14 mouse cellular contexts compared by ENCODE assay signal in the genomic region with DNA sequence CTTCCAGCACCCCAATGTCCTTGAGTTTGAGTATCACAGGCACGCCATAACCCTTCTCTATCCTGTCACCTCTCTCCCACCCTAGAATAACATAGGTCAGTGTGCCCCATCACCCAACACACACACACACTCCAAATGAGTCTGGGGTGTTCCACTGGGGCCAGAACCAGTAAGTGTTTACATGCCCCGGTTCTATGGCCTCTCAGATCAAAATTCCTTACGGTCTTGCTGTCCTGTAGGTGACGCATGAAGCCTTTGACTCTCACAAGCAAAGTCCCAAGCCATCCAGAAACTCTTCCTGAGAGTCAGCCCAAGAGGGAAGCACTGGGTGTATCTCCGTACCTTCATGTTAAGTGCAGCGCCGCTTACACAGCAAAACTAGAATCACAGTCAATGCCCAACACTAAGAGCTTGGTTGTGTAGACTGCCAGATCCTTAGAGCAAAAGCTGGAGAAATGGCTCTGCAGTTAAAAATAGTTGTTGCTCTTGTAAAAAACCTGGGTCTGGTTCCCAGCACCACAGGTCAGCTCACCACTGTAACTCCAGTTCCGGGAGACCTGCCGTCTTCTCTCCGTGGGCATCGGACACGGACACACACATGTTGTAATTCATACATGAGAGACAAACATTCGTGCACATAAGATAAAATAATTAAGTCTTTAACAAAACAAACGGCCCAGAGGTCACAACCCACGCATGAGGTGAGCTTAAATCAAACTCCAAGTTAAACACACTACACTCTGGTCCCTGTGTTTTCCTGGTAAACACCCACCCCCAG. TPM values are rescaled to one million over a fixed set of nuclear protein-coding genes. Genes with fewer than 3 reads are reported as not detected.
A peak's percentile ranks its signal among the peaks of the same experiment; 100 is the strongest.
DNase-seq lines count a peak whose midpoint lies in the region; ATAC-seq and TF ChIP-seq lines count a peak whose summit lies in the region.
"Had no signal": no experiment of that assay in that cellular context is flagged by ENCODE, and none has a peak within 500 bp of the region (broad histone marks: within the 10 kb centered on the region; RNA-seq: fewer than 3 reads in every experiment).

No protein-coding gene starts in this region.

- no peak overlapping the region for H3K27ac ChIP-seq in forebrain, embryonic 13.5 days
- no peak overlapping the region for H3K27ac ChIP-seq in forebrain, embryonic 10.5 days
- H3K27ac ChIP-seq in hindbrain, embryonic 13.5 days: no peak overlapping the region
- H3K27ac ChIP-seq in hindbrain, embryonic 11.5 days (ENCODE audit: low read depth, low read length): no peak overlapping the region
- H3K27ac ChIP-seq in lung, embryonic 14.5 days (ENCODE audit: low read depth): no peak overlapping the region
- H3K27ac ChIP-seq: embryonic facial prominence, embryonic 13.5 days; heart, adult 2 months; limb, embryonic 13.5 days; stomach, embryonic 15.5 days had no signal

- in situ Hi-C loops in Patski (cut with MboI; ENCODE audit: low pct_unique_long_range_greater_than_20kb): loop anchor here (5.0 to 25.0 kb wide), 3 partner anchors 75 to 415 kb away; no protein-coding TSS in a partner anchor

- no peak overlapping the region for H3K9ac ChIP-seq in forebrain, embryonic 13.5 days
- no peak overlapping the region for H3K9ac ChIP-seq in hindbrain, embryonic 13.5 days
- H3K9ac ChIP-seq in hindbrain, embryonic 11.5 days (ENCODE audit: low read depth, low read length): no peak overlapping the region
- H3K9ac ChIP-seq in lung, embryonic 14.5 days: no peak overlapping the region
- H3K9ac ChIP-seq: embryonic facial prominence, embryonic 13.5 days; limb, embryonic 13.5 days; stomach, embryonic 15.5 days had no signal

- no peaks in the 10 kb centered on the region for H3K36me3 ChIP-seq in forebrain, embryonic 13.5 days (ENCODE audit: poor library complexity, severe bottlenecking)
- no peaks in the 10 kb centered on the region for H3K36me3 ChIP-seq in forebrain, embryonic 10.5 days (replicated peaks)
- no peaks in the 10 kb centered on the region for H3K36me3 ChIP-seq in hindbrain, embryonic 13.5 days
- H3K36me3 ChIP-seq in hindbrain, embryonic 11.5 days (ENCODE audit: control insufficient read depth, insufficient read depth, low read length): no peaks in the 10 kb centered on the region
- H3K36me3 ChIP-seq in lung, embryonic 14.5 days (ENCODE audit: insufficient read depth): no peaks in the 10 kb centered on the region
- H3K36me3 ChIP-seq: embryonic facial prominence, embryonic 13.5 days; G1E; limb, embryonic 13.5 days; stomach, embryonic 15.5 days had no signal

- no peaks in the 10 kb centered on the region for H3K9me3 ChIP-seq in forebrain, embryonic 13.5 days (replicated peaks)
- no peaks in the 10 kb centered on the region for H3K9me3 ChIP-seq in forebrain, embryonic 10.5 days
- no peaks in the 10 kb centered on the region for H3K9me3 ChIP-seq in hindbrain, embryonic 13.5 days
- no peaks in the 10 kb centered on the region for H3K9me3 ChIP-seq in hindbrain, embryonic 11.5 days (ENCODE audit: control insufficient read depth, low read length)
- no peaks in the 10 kb centered on the region for H3K9me3 ChIP-seq in lung, embryonic 14.5 days (ENCODE audit: low read depth, low read length)
- H3K9me3 ChIP-seq: embryonic facial prominence, embryonic 13.5 days; limb, embryonic 13.5 days; stomach, embryonic 15.5 days had no signal

- no peak for TF ChIP-seq CTCF in lung, embryonic 14.5 days (IDR thresholded peaks at IDR 0.05; ENCODE audit: low read depth)
- no peak for TF ChIP-seq CTCF in Patski (IDR thresholded peaks at IDR 0.05)

- CTCF ChIA-PET in Patski (lab: Charles Lee): interaction anchor here (0.9 to 1.7 kb wide), 5 partner anchors 10 to 99 kb away, joined by 3 to 7 read pairs (median 4); no protein-coding TSS in a partner anchor

- H3K27me3 ChIP-seq in forebrain, embryonic 13.5 days: no peaks in the 10 kb centered on the region
- no peaks in the 10 kb centered on the region for H3K27me3 ChIP-seq in forebrain, embryonic 10.5 days (ENCODE audit: poor library complexity, severe bottlenecking)
- H3K27me3 ChIP-seq in hindbrain, embryonic 13.5 days: no peaks in the 10 kb centered on the region
- H3K27me3 ChIP-seq in hindbrain, embryonic 11.5 days (ENCODE audit: control insufficient read depth, insufficient read depth, low read length): no peaks in the 10 kb centered on the region
- H3K27me3 ChIP-seq in lung, embryonic 14.5 days (ENCODE audit: insufficient read depth, low read length): no peaks in the 10 kb centered on the region
- peaks cover 13% of the 10 kb centered on the region for H3K27me3 ChIP-seq in Patski
- H3K27me3 ChIP-seq: embryonic facial prominence, embryonic 13.5 days; limb, embryonic 13.5 days; stomach, embryonic 15.5 days had no signal

- peak; percentile 45 for ATAC-seq in forebrain, embryonic 13.5 days
- ATAC-seq in hindbrain, embryonic 13.5 days (ENCODE audit: low FRiP score): peak; percentile 49; the same call in 1 of the 2 replicates
- ATAC-seq in hindbrain, embryonic 11.5 days (ENCODE audit: low FRiP score): no peak; the same call in 1 of the 2 replicates
- ATAC-seq in lung, embryonic 14.5 days (ENCODE audit: insufficient read depth): 0 out of 2 replicates have a peak, but pooled peaks have one; percentile 10
- ATAC-seq in Patski: peak; percentile 15

- no peak overlapping the region for H3K4me3 ChIP-seq in forebrain, embryonic 13.5 days
- H3K4me3 ChIP-seq in forebrain, embryonic 10.5 days: no peak overlapping the region
- no peak overlapping the region for H3K4me3 ChIP-seq in hindbrain, embryonic 13.5 days
- no peak overlapping the region for H3K4me3 ChIP-seq in hindbrain, embryonic 11.5 days (ENCODE audit: low read depth, low read length)
- H3K4me3 ChIP-seq in lung, embryonic 14.5 days (ENCODE audit: low read depth, low read length): no peak overlapping the region
- H3K4me3 ChIP-seq: embryonic facial prominence, embryonic 13.5 days; heart, adult 2 months; limb, embryonic 13.5 days; stomach, embryonic 15.5 days had no signal

- POLR2A ChIA-PET in Patski (lab: Charles Lee): no interaction called here

- no peaks in the 10 kb centered on the region for H3K4me1 ChIP-seq in forebrain, embryonic 13.5 days
- H3K4me1 ChIP-seq in forebrain, embryonic 10.5 days: no peaks in the 10 kb centered on the region
- no peaks in the 10 kb centered on the region for H3K4me1 ChIP-seq in hindbrain, embryonic 13.5 days (replicated peaks)
- H3K4me1 ChIP-seq in hindbrain, embryonic 11.5 days (replicated peaks; ENCODE audit: control insufficient read depth, insufficient read depth, low read length): no peaks in the 10 kb centered on the region
- no peaks in the 10 kb centered on the region for H3K4me1 ChIP-seq in lung, embryonic 14.5 days (ENCODE audit: insufficient read depth)
- H3K4me1 ChIP-seq: embryonic facial prominence, embryonic 13.5 days; limb, embryonic 13.5 days had no signal

- DNase-seq in forebrain, embryonic 10.5 days (ENCODE audit: extremely low spot score, low spot score): no peak
- no peak for DNase-seq in hindbrain, embryonic 11.5 days (ENCODE audit: low spot score)
- no peak for DNase-seq in lung, embryonic 14.5 days
- DNase-seq in lung, postnatal 25 days (ENCODE audit: low spot score): no peak
- no peak for DNase-seq in Patski (ENCODE audit: low read depth, low spot score)
- no peak for DNase-seq in layer of hippocampus, postnatal 10 days (ENCODE audit: low spot score in 2 of 2)

- WGBS in forebrain, embryonic 13.5 days: 92% methylated on average over 15 of the region's 15 CpGs
- 91% methylated on average over 15 of the region's 15 CpGs for WGBS in forebrain, embryonic 10.5 days
- 94% methylated on average over 15 of the region's 15 CpGs for WGBS in hindbrain, embryonic 13.5 days
- WGBS in hindbrain, embryonic 11.5 days: 93% methylated on average over 15 of the region's 15 CpGs
- whole genome bisulfite sequencing in lung, embryonic 14.5 days: 77% methylated on average over 15 of the region's 15 CpGs

- no peak overlapping the region for H3K4me2 ChIP-seq in forebrain, embryonic 13.5 days
- no peak overlapping the region for H3K4me2 ChIP-seq in hindbrain, embryonic 13.5 days
- no peak overlapping the region for H3K4me2 ChIP-seq in hindbrain, embryonic 11.5 days (replicated peaks; ENCODE audit: low read depth, low read length)
- H3K4me2 ChIP-seq in lung, embryonic 14.5 days: no peak overlapping the region
- H3K4me2 ChIP-seq: embryonic facial prominence, embryonic 13.5 days; limb, embryonic 13.5 days; stomach, embryonic 15.5 days had no signal

RNA-seq across cellular contexts. Expression of a gene that starts 23.3 kb away (rescaled TPM):
- polyA plus RNA-seq in forebrain, embryonic 13.5 days (2015; fragmentation: Nextera tagmentation; extraction: Ambion mirVana): 0.75 and 0.87 TPM in 2 replicates
- 0.09 TPM in 1 of 2 replicates, not detected in the other for polyA plus RNA-seq in forebrain, embryonic 10.5 days (2016; fragmentation: Nextera tagmentation; extraction: Ambion mirVana)
- 3.3 and 4.4 TPM in 2 replicates for polyA plus RNA-seq in hindbrain, embryonic 13.5 days (2015; fragmentation: Nextera tagmentation; extraction: Ambion mirVana)
- polyA plus RNA-seq in hindbrain, embryonic 11.5 days (2014; fragmentation: Nextera tagmentation; extraction: Ambion mirVana): 0.71 and 0.88 TPM in 2 replicates
- 0.74 and 0.86 TPM in 2 replicates for polyA plus RNA-seq in lung, embryonic 14.5 days (2014; fragmentation: Nextera tagmentation; extraction: Ambion mirVana)
- polyA plus RNA-seq in Patski (2021): not detected
- 10 to 100 TPM; 13.9 to 15.0 TPM for total RNA-seq in layer of hippocampus, postnatal 10 days (2021)
- total RNA-seq: G1E; megakaryocyte-erythroid progenitor cell, adult 5-6 weeks had no signal
- polyA plus RNA-seq: G1E had no signal

RNA-seq across cellular contexts. Expression of a gene that starts 45.5 kb away (rescaled TPM):
- polyA plus RNA-seq in forebrain, embryonic 13.5 days (2015; fragmentation: Nextera tagmentation; extraction: Ambion mirVana): 8.9 and 9.1 TPM in 2 replicates
- polyA plus RNA-seq in forebrain, embryonic 10.5 days (2016; fragmentation: Nextera tagmentation; extraction: Ambion mirVana): 12.5 and 14.3 TPM in 2 replicates
- 14.6 and 16.5 TPM in 2 replicates for polyA plus RNA-seq in hindbrain, embryonic 13.5 days (2015; fragmentation: Nextera tagmentation; extraction: Ambion mirVana)
- polyA plus RNA-seq in hindbrain, embryonic 11.5 days (2014; fragmentation: Nextera tagmentation; extraction: Ambion mirVana): 15.5 and 15.9 TPM in 2 replicates
- 69.8 and 71.5 TPM in 2 replicates for polyA plus RNA-seq in lung, embryonic 14.5 days (2014; fragmentation: Nextera tagmentation; extraction: Ambion mirVana)
- not detected for polyA plus RNA-seq in Patski (2021)
- total RNA-seq in layer of hippocampus, postnatal 10 days (2021): 10 to 100 TPM; 16.1 to 19.5 TPM
- total RNA-seq: megakaryocyte-erythroid progenitor cell, adult 5-6 weeks had no signal
- polyA plus RNA-seq: G1E had no signal
